ENCODE assay signal across 28 mouse cellular contexts in genomic region chr19:6412798-6413197, GRCm38 (mm10). TPM values are rescaled to one million over a fixed set of nuclear protein-coding genes. Genes with fewer than 3 reads are reported as not detected.
A peak's percentile ranks its signal among the peaks of the same experiment; 100 is the strongest.
DNase-seq lines count a peak whose midpoint lies in the region; ATAC-seq and TF ChIP-seq lines count a peak whose summit lies in the region.
"Had no signal": no experiment of that assay in that cellular context is flagged by ENCODE, and none has a peak within 500 bp of the region (broad histone marks: within the 10 kb centered on the region; RNA-seq: fewer than 3 reads in every experiment).

No protein-coding gene starts in this region.

- intact Hi-C loops in gastrocnemius, adult 2 months (cut with DNase I): no loop called here

- H3K27ac ChIP-seq in gastrocnemius, adult 2 months: peak overlapping the region; percentile 38; the same call in 1 of the 2 replicates
- H3K27ac ChIP-seq in kidney, embryonic 15.5 days: no peak overlapping the region
- H3K27ac ChIP-seq in embryonic facial prominence, embryonic 13.5 days: peak overlapping the region; percentile 18; the same call in 1 of the 2 replicates
- H3K27ac ChIP-seq: embryonic facial prominence, embryonic 12.5 days; forebrain, embryonic 15.5 days; hindbrain, embryonic 10.5 days; limb, embryonic 13.5 days; liver, embryonic 12.5 days; midbrain, embryonic 13.5 days; stomach, postnatal 0 days had no signal

- peaks cover 33% of the 10 kb centered on the region for H3K4me1 ChIP-seq in kidney, embryonic 15.5 days
- H3K4me1 ChIP-seq in embryonic facial prominence, embryonic 13.5 days: peaks cover 27% of the 10 kb centered on the region

- no peak for DNase-seq in gastrocnemius, adult 2 months
- no peak for DNase-seq in gastrocnemius, postnatal 25 days
- no peak for DNase-seq in kidney, postnatal 14 days
- DNase-seq in ES-CJ7 (ENCODE audit: low read depth, low spot score): peak; percentile 62
- DNase-seq in T-cell, adult 2 months (ENCODE audit: low spot score): no peak
- DNase-seq: adrenal gland, postnatal 36 days; cerebellum, adult 11 months; cerebellum, postnatal 14 days; gastrocnemius, postnatal 14 days; kidney, postnatal 10 days; layer of hippocampus, postnatal 36 days; lung, adult 18-20 months; lung, postnatal 14 days; thymus, postnatal 14 days had no signal

- H3K36me3 ChIP-seq in kidney, embryonic 15.5 days: no peaks in the 10 kb centered on the region; the same call in 1 of the 2 replicates
- no peaks in the 10 kb centered on the region for H3K36me3 ChIP-seq in embryonic facial prominence, embryonic 13.5 days
- H3K36me3 ChIP-seq: embryonic facial prominence, embryonic 12.5 days; forebrain, embryonic 15.5 days; hindbrain, embryonic 10.5 days; limb, embryonic 13.5 days; midbrain, embryonic 13.5 days had no signal

- ATAC-seq in kidney, embryonic 15.5 days (replicated peaks; ENCODE audit: low FRiP score): no peak
- ATAC-seq in embryonic facial prominence, embryonic 13.5 days (ENCODE audit: insufficient number of reproducible peaks, insufficient read depth, low FRiP score, low TSS enrichment, low read depth): no peak
- ATAC-seq: forebrain, embryonic 15.5 days; hindbrain, embryonic 16.5 days; intestine, postnatal 0 days; liver, embryonic 12.5 days; midbrain, embryonic 13.5 days had no signal

- H3K4me3 ChIP-seq in gastrocnemius, adult 2 months: peak overlapping the region; percentile 43
- no peak overlapping the region for H3K4me3 ChIP-seq in kidney, embryonic 15.5 days (replicated peaks)
- H3K4me3 ChIP-seq in embryonic facial prominence, embryonic 13.5 days: no peak overlapping the region
- H3K4me3 ChIP-seq: embryonic facial prominence, embryonic 12.5 days; erythroblast, embryonic 14.5 days; forebrain, embryonic 15.5 days; hindbrain, embryonic 10.5 days; limb, embryonic 13.5 days; liver, embryonic 12.5 days; midbrain, embryonic 13.5 days had no signal

- TF ChIP-seq CTCF in gastrocnemius, adult 2 months (IDR thresholded peaks at IDR 0.05): no peak

- H3K9me3 ChIP-seq in kidney, embryonic 15.5 days (replicated peaks): no peaks in the 10 kb centered on the region
- no peaks in the 10 kb centered on the region for H3K9me3 ChIP-seq in embryonic facial prominence, embryonic 13.5 days
- H3K9me3 ChIP-seq: embryonic facial prominence, embryonic 12.5 days; forebrain, embryonic 15.5 days; hindbrain, embryonic 10.5 days; limb, embryonic 13.5 days; liver, embryonic 12.5 days; midbrain, embryonic 13.5 days had no signal

- peaks cover 19% of the 10 kb centered on the region for H3K27me3 ChIP-seq in kidney, embryonic 15.5 days
- H3K27me3 ChIP-seq in embryonic facial prominence, embryonic 13.5 days: peaks cover 25% of the 10 kb centered on the region
- H3K27me3 ChIP-seq: forebrain, embryonic 15.5 days; midbrain, embryonic 13.5 days had no signal

- H3K4me2 ChIP-seq in kidney, embryonic 15.5 days: peak overlapping the region; percentile 5; the same call in 1 of the 2 replicates
- H3K4me2 ChIP-seq in embryonic facial prominence, embryonic 13.5 days: no peak overlapping the region
- H3K4me2 ChIP-seq: embryonic facial prominence, embryonic 12.5 days; forebrain, embryonic 15.5 days; limb, embryonic 13.5 days; liver, embryonic 12.5 days; midbrain, embryonic 13.5 days had no signal

- H3K9ac ChIP-seq in kidney, embryonic 15.5 days: no peak overlapping the region
- no peak overlapping the region for H3K9ac ChIP-seq in embryonic facial prominence, embryonic 13.5 days
- H3K9ac ChIP-seq: embryonic facial prominence, embryonic 12.5 days; forebrain, embryonic 15.5 days; limb, embryonic 13.5 days; liver, embryonic 12.5 days; midbrain, embryonic 13.5 days had no signal

- 40% methylated on average over 14 of the region's 14 CpGs for WGBS in kidney, embryonic 15.5 days
- 44% methylated on average over 14 of the region's 14 CpGs for WGBS in embryonic facial prominence, embryonic 13.5 days

RNA-seq across cellular contexts. Expression of gene Nrxn2, which starts 5.7 kb away (rescaled TPM):
- total RNA-seq in gastrocnemius, adult 2 months (2021): 1 to 10 TPM in 1 of 2 experiments, under 1 TPM in 1; 0.77 to 2.0 TPM
- total RNA-seq in gastrocnemius, postnatal 25 days (2021): 1 to 10 TPM in 1 of 2 experiments, under 1 TPM in 1; 0.91 to 1.4 TPM
- polyA plus RNA-seq in kidney, embryonic 15.5 days (2015; fragmentation: Nextera tagmentation; extraction: Ambion mirVana): 6.3 TPM in 2 replicates
- polyA plus RNA-seq in embryonic facial prominence, embryonic 13.5 days (2015; fragmentation: Nextera tagmentation; extraction: Ambion mirVana): 2.0 and 2.1 TPM in 2 replicates
- total RNA-seq: megakaryocyte progenitor cell, adult 5-6 weeks; monocyte, adult 5-6 weeks had no signal

RNA-seq across cellular contexts. Expression of gene Rasgrp2, which starts 13.7 kb away (rescaled TPM):
- total RNA-seq in gastrocnemius, adult 2 months (2021): 10 to 100 TPM; 14.9 to 24.6 TPM
- 10 to 100 TPM; 16.2 to 16.4 TPM for total RNA-seq in gastrocnemius, postnatal 25 days (2021)
- 89.5 and 97.6 TPM in 2 replicates for polyA plus RNA-seq in kidney, embryonic 15.5 days (2015; fragmentation: Nextera tagmentation; extraction: Ambion mirVana)
- 32.0 and 36.1 TPM in 2 replicates for polyA plus RNA-seq in embryonic facial prominence, embryonic 13.5 days (2015; fragmentation: Nextera tagmentation; extraction: Ambion mirVana)

RNA-seq across cellular contexts. Expression of gene Pygm, which starts 28.6 kb away (rescaled TPM):
- over 10,000 TPM in 1 of 2 experiments, 1,000 to 10,000 TPM in 1; 6,181 to 10,031 TPM for total RNA-seq in gastrocnemius, adult 2 months (2021)
- total RNA-seq in gastrocnemius, postnatal 25 days (2021): 1,000 to 10,000 TPM; 5,552 to 6,904 TPM
- polyA plus RNA-seq in kidney, embryonic 15.5 days (2015; fragmentation: Nextera tagmentation; extraction: Ambion mirVana): 28.2 and 30.4 TPM in 2 replicates
- 3.7 and 5.4 TPM in 2 replicates for polyA plus RNA-seq in embryonic facial prominence, embryonic 13.5 days (2015; fragmentation: Nextera tagmentation; extraction: Ambion mirVana)

RNA-seq across cellular contexts. Expression of gene Sf1, which starts 49.3 kb away (rescaled TPM):
- 10 to 100 TPM; 95.2 to 98.6 TPM for total RNA-seq in gastrocnemius, adult 2 months (2021)
- 10 to 100 TPM; 65.5 to 75.2 TPM for total RNA-seq in gastrocnemius, postnatal 25 days (2021)
- 155 and 165 TPM in 2 replicates for polyA plus RNA-seq in kidney, embryonic 15.5 days (2015; fragmentation: Nextera tagmentation; extraction: Ambion mirVana)
- 137 and 151 TPM in 2 replicates for polyA plus RNA-seq in embryonic facial prominence, embryonic 13.5 days (2015; fragmentation: Nextera tagmentation; extraction: Ambion mirVana)
